Mouse (Mus musculus) lung, postnatal 0 days (tissue): ENCODE results near the gene Anapc13.

Experiments
- CTCF ChIP-seq: IDR thresholded peaks from 2 replicates; pipeline ENCODE4 v1.5.1; 2016; ENCODE audit warnings: antibody characterized with exemption, mild to moderate bottlenecking
- EP300 ChIP-seq: IDR thresholded peaks from 2 replicates; pipeline ENCODE4 v1.6.1; 2016; ENCODE audit warnings: antibody characterized with exemption, mild to moderate bottlenecking, control low read depth

DNA sequence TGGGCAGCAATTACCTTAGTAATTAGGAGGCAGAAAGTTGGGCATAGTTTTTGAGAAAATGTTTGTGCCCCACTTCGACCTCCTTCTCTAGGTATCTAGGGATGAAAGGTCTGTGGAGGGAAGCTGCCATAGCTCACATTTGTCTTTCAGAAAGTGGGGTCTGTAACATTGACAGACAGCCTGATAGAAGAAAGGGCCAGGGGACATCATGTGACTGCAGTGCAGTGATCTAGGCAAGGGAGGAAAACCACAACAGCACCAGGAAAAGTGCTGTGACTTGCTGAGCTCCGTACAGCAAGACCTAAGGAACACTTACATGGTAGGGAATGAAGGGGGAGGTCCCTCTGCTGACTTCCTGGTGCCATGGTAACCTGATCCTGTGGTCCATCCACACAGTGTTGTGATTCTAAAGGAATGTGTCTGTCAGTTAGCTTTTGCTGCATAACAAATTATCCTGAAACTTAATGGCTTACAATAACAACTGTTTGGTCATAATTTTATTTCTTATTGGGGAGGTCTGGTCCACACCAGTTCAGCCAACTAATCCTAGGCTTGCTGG lies 5.6 kb downstream of the Anapc13 start:
- no peak for TF ChIP-seq CTCF
- TF ChIP-seq EP300, result no peak
